Mouse (Mus musculus) bone marrow macrophage, adult 2 months (primary cell): ENCODE results near the gene Dlx5.

Experiments used
- CTCF ChIP-seq: IDR thresholded peaks from 2 replicates; pipeline ENCODE4 v1.5.1; 2012; ENCODE audit warnings: low read depth, mild to moderate bottlenecking, low read length, moderate library complexity
- POLR2A ChIP-seq: IDR thresholded peaks from 2 replicates; pipeline ENCODE4 v1.6.1; 2012; ENCODE audit warnings: mild to moderate bottlenecking, low read depth, low read length, borderline replicate concordance

DNA sequence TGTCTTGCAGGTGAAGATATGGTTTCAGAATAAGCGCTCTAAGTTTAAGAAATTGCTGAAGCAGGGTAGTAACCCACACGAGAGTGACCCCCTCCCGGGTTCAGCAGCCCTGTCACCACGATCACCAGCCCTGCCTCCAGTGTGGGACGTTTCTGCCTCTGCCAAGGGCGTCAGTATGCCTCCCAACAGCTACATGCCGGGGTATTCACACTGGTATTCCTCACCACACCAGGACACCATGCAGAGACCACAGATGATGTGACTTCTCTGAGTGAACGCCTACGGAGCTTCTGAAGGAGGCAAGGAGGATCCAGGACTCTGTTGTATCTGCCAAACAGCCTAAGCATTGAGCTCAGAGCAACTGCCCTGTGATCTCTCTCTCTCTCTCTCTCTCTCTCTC, 14.9 kb downstream of the Dlx5 start:
- TF ChIP-seq CTCF (no peak), POLR2A (no peak)
